Mouse (Mus musculus) lung, adult 2 months (tissue): ENCODE data around the gene Ganab.

Experiments
- CTCF ChIP-seq: fragments of 200-500 bp; IDR thresholded peaks from 2 replicates; pipeline ENCODE4 v1.5.1; 2011; ENCODE audit warnings: mild to moderate bottlenecking, low read length, control low read depth; ENCODE audit not compliant: insufficient read depth
- POLR2A ChIP-seq: fragments of 200-500 bp; IDR thresholded peaks from 2 replicates; pipeline ENCODE4 v1.6.1; 2011; ENCODE audit warnings: low read depth, mild to moderate bottlenecking, control low read depth, low read length, borderline replicate concordance; ENCODE audit errors: extremely low read depth

DNA sequence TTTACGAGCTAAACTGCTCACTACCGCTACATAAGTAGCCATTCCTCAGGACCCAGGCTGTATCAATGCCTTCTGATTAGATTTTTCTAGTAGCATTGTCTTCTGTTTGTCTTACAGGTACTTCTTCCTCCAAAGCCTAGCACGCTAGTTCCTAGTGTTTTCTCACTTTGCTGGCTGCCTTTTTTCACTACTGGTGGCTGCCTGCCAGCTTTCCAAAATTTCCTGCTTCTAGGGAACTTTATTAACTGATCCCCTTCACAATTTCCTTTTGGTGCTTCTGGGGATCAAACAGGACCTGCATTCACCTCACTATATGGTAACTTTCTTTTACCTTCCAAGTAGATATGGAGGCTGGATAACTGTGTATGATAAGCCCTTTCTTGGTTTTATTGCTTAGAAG lies 1.2 kb downstream of the Ganab start:
- TF ChIP-seq POLR2A (no peak), CTCF (no peak)
